Mouse (Mus musculus): ENCODE data around the gene Atp8a1.

GRCm38 (mm10) chr5:67794129-67794800, 53.0 kb downstream of the Atp8a1 start:
- TF ChIP-seq CTCF (IDR thresholded peaks at IDR 0.05; ENCODE audit: control insufficient read depth, insufficient read depth, insufficient replicate concordance, low read depth, low read length) (no peak), POLR2A (IDR thresholded peaks at IDR 0.05; ENCODE audit: control insufficient read depth, low read depth, low read length) (no peak)
